Mouse (Mus musculus) MEL (cell line): ENCODE results near the gene Slc13a1. TPM values are rescaled to one million over a fixed set of nuclear protein-coding genes. Genes with fewer than 3 reads are reported as not detected.

Experiments used
- DNase-seq: peaks from one replicate; pipeline ENCODE4 v3.0.0; 2011; ENCODE audit warnings: low read depth, low spot score
- H3K27ac ChIP-seq: 2 replicates; pipeline ENCODE4 v1.5.1; 2012; ENCODE audit warnings: low read depth, mild to moderate bottlenecking, control low read depth, low read length, moderate library complexity; ENCODE audit not compliant: control insufficient read depth
- H3K27me3 ChIP-seq, 2 experiments: fragments of 150-350 bp in 1 of 2; sonication (generic) in 1 of 2; 2 replicates each; pipeline ENCODE4 v1.6.1; 2012; ENCODE audit warnings: low read length in 2 of 2, mild to moderate bottlenecking in 2 of 2, improper control_type of control experiment in 1 of 2, moderate library complexity in 1 of 2; ENCODE audit not compliant: insufficient read depth in 2 of 2, control insufficient read depth in 1 of 2
- H3K36me3 ChIP-seq, 2 experiments: 2 replicates each; pipeline ENCODE4 v1.6.1; 2012 to 2014; ENCODE audit warnings: low read length in 2 of 2, improper control_type of control experiment in 1 of 2, inconsistent platforms in 1 of 2, mild to moderate bottlenecking in 1 of 2; ENCODE audit not compliant: insufficient read depth in 2 of 2, control insufficient read depth in 1 of 2
- H3K4me1 ChIP-seq, 2 experiments: fragments of 150-350 bp in 1 of 2; sonication (generic) in 1 of 2; 2 replicates each; pipeline ENCODE4 v1.6.1; 2012; ENCODE audit warnings: low read length in 2 of 2, improper control_type of control experiment in 1 of 2, mild to moderate bottlenecking in 1 of 2; ENCODE audit not compliant: insufficient read depth in 2 of 2, control insufficient read depth in 1 of 2
- H3K4me3 ChIP-seq, 2 experiments: fragments of 150-350 bp in 1 of 2; sonication (generic) in 1 of 2; 2 replicates each; pipeline ENCODE4 v1.5.1; 2012; ENCODE audit warnings: low read depth in 2 of 2, low read length in 2 of 2, mild to moderate bottlenecking in 2 of 2, moderate library complexity in 2 of 2, control low read depth in 1 of 2, improper control_type of control experiment in 1 of 2; ENCODE audit not compliant: control insufficient read depth in 1 of 2, insufficient read depth in 1 of 2
- H3K79me2 ChIP-seq: 2 replicates; pipeline ENCODE4 v1.6.1; 2012; ENCODE audit warnings: mild to moderate bottlenecking, low read length, moderate library complexity; ENCODE audit not compliant: control insufficient read depth, poor library complexity, insufficient read depth
- H3K9ac ChIP-seq: 2 replicates; pipeline ENCODE4 v1.6.1; 2012; ENCODE audit warnings: low read depth, mild to moderate bottlenecking, control low read depth, low read length, moderate library complexity; ENCODE audit not compliant: control insufficient read depth, poor library complexity, severe bottlenecking
- H3K9me3 ChIP-seq: fragments of 150-350 bp; sonication (generic); replicated peaks from 2 replicates; pipeline ENCODE4 v1.6.1; 2012; ENCODE audit warnings: mild to moderate bottlenecking, low read length, improper control_type of control experiment, moderate library complexity; ENCODE audit not compliant: insufficient read depth
- CHD2 ChIP-seq: IDR thresholded peaks from 2 replicates; pipeline ENCODE4 v1.6.1; 2011; ENCODE audit warnings: low read length, improper control_type of control experiment
- E2F4 ChIP-seq: IDR thresholded peaks from 2 replicates; pipeline ENCODE4 v1.6.1; 2011; ENCODE audit warnings: low read depth, low read length, improper control_type of control experiment, borderline replicate concordance
- HCFC1 ChIP-seq: IDR thresholded peaks from 2 replicates; pipeline ENCODE4 v1.6.1; 2012; ENCODE audit warnings: low read depth, mild to moderate bottlenecking, inconsistent platforms, low read length, improper control_type of control experiment, moderate library complexity
- JUND ChIP-seq: IDR thresholded peaks from 2 replicates; pipeline ENCODE4 v1.6.1; 2011; ENCODE audit warnings: low read depth, mild to moderate bottlenecking, improper control_type of control experiment, low read length
- KAT2A ChIP-seq: conservative IDR thresholded peaks from 2 replicates; pipeline ENCODE4 v1.6.1; 2012; ENCODE audit warnings: low read depth, low read length, improper control_type of control experiment, inconsistent platforms
- MAFK ChIP-seq: IDR thresholded peaks from 2 replicates; pipeline ENCODE4 v1.6.1; 2011; ENCODE audit warnings: low read depth, mild to moderate bottlenecking, low read length, improper control_type of control experiment, borderline replicate concordance
- MAX ChIP-seq: IDR thresholded peaks from 2 replicates; pipeline ENCODE4 v1.6.1; 2011; ENCODE audit warnings: low read length, improper control_type of control experiment
- MAZ ChIP-seq: IDR thresholded peaks from 2 replicates; pipeline ENCODE4 v1.6.1; 2012; ENCODE audit warnings: low read depth, mild to moderate bottlenecking, inconsistent platforms, low read length, improper control_type of control experiment
- MEF2A ChIP-seq: IDR thresholded peaks from 2 replicates; pipeline ENCODE4 v1.6.1; 2014; ENCODE audit warnings: low read depth, mild to moderate bottlenecking, inconsistent platforms, low read length, improper control_type of control experiment; ENCODE audit not compliant: poor library complexity, insufficient replicate concordance, severe bottlenecking; ENCODE audit errors: extremely low read depth
- MXI1 ChIP-seq: IDR thresholded peaks from 2 replicates; pipeline ENCODE4 v1.6.1; 2011; ENCODE audit warnings: mild to moderate bottlenecking, low read depth, low read length, improper control_type of control experiment
- MYC ChIP-seq: IDR thresholded peaks from 2 replicates; pipeline ENCODE4 v1.6.1; 2011; ENCODE audit warnings: low read depth, mild to moderate bottlenecking, low read length, improper control_type of control experiment, moderate library complexity
- NELFE ChIP-seq: IDR thresholded peaks from 2 replicates; pipeline ENCODE4 v1.6.1; 2011; ENCODE audit warnings: low read depth, low read length, improper control_type of control experiment
- NRF1 ChIP-seq: IDR thresholded peaks from 2 replicates; pipeline ENCODE4 v1.6.1; 2014; ENCODE audit warnings: low read depth, mild to moderate bottlenecking, inconsistent platforms, low read length, improper control_type of control experiment, moderate library complexity; ENCODE audit not compliant: poor library complexity, insufficient read depth, severe bottlenecking
- POLR2A ChIP-seq, 2 experiments: IDR thresholded peaks; 2 replicates each; pipeline ENCODE4 v1.6.1; 2011 to 2012; ENCODE audit warnings: low read length in 2 of 2, mild to moderate bottlenecking in 2 of 2, control low read depth in 1 of 2, improper control_type of control experiment in 1 of 2, low read depth in 1 of 2, moderate library complexity in 1 of 2; ENCODE audit not compliant: control insufficient read depth in 1 of 2, insufficient read depth in 1 of 2, poor library complexity in 1 of 2
- POLR2AphosphoS2 ChIP-seq: IDR thresholded peaks from 2 replicates; pipeline ENCODE4 v1.6.1; 2011; ENCODE audit warnings: low read length, improper control_type of control experiment
- RAD21 ChIP-seq: IDR thresholded peaks from 2 replicates; pipeline ENCODE4 v1.6.1; 2011; ENCODE audit warnings: mild to moderate bottlenecking, low read depth, low read length, improper control_type of control experiment
- RCOR1 ChIP-seq: IDR thresholded peaks from 2 replicates; pipeline ENCODE4 v1.6.1; 2012; ENCODE audit warnings: low read depth, mild to moderate bottlenecking, inconsistent platforms, low read length, improper control_type of control experiment
- SIN3A ChIP-seq: IDR thresholded peaks from 2 replicates; pipeline ENCODE4 v1.6.1; 2012; ENCODE audit warnings: low read length, improper control_type of control experiment, inconsistent platforms
- TAL1 ChIP-seq: IDR thresholded peaks from 2 replicates; pipeline ENCODE4 v1.6.1; 2012; ENCODE audit warnings: mild to moderate bottlenecking, inconsistent platforms, low read length, moderate library complexity, mixed read lengths
- TCF12 ChIP-seq: IDR thresholded peaks from 2 replicates; pipeline ENCODE4 v1.6.1; 2014; ENCODE audit warnings: low read depth, mild to moderate bottlenecking, inconsistent platforms, low read length, improper control_type of control experiment, moderate library complexity
- UBTF ChIP-seq: IDR thresholded peaks from 2 replicates; pipeline ENCODE4 v1.6.1; 2012; ENCODE audit warnings: low read depth, mild to moderate bottlenecking, inconsistent platforms, low read length, improper control_type of control experiment, moderate library complexity, borderline replicate concordance; ENCODE audit not compliant: insufficient read depth
- USF1 ChIP-seq: IDR thresholded peaks from 2 replicates; pipeline ENCODE4 v1.6.1; 2014; ENCODE audit warnings: low read depth, mild to moderate bottlenecking, inconsistent platforms, low read length, improper control_type of control experiment, moderate library complexity
- USF2 ChIP-seq, 2 experiments: IDR thresholded peaks; 2 replicates each; pipeline ENCODE4 v1.6.1; 2011 to 2012; ENCODE audit warnings: improper control_type of control experiment in 2 of 2, low read length in 2 of 2, borderline replicate concordance in 1 of 2, inconsistent platforms in 1 of 2, low read depth in 1 of 2, mild to moderate bottlenecking in 1 of 2; ENCODE audit not compliant: insufficient read depth in 1 of 2
- ZC3H11A ChIP-seq: IDR thresholded peaks from 2 replicates; pipeline ENCODE4 v1.6.1; 2012; ENCODE audit warnings: low read depth, mild to moderate bottlenecking, inconsistent platforms, low read length, improper control_type of control experiment
- ZMIZ1 ChIP-seq: IDR thresholded peaks from 2 replicates; pipeline ENCODE4 v1.6.1; 2012; ENCODE audit warnings: low read depth, mild to moderate bottlenecking, inconsistent platforms, low read length, improper control_type of control experiment, moderate library complexity
- ZNF384 ChIP-seq: IDR thresholded peaks from 2 replicates; pipeline ENCODE4 v1.6.1; 2012; ENCODE audit warnings: low read depth, mild to moderate bottlenecking, inconsistent platforms, low read length, improper control_type of control experiment
- polyA plus RNA-seq, 2 experiments: library from polyadenylated mRNA; stranded (reverse) in 1 of 2; unstranded in 1 of 2; fragments of >175 nt in 1 of 2; fragments of >200 nt in 1 of 2; gene quantifications; 2 replicates each; pipeline versions ENCODE4 v1.2.1 to v1.2.4; 2012; ENCODE audit warnings: low replicate concordance in 2 of 2, low read depth in 1 of 2; ENCODE audit not compliant: insufficient read length in 2 of 2, insufficient read depth in 1 of 2, missing spikeins in 1 of 2
- total RNA-seq: library from RNA; depleted of rRNA; stranded (reverse); fragments of 300-350 nt; gene quantifications from 2 replicates; pipeline ENCODE4 v1.2.3, GENCODE M21; 2012

The Slc13a1 gene
- total and polyA plus RNA-seq, 3 experiments = not detected

GRCm38 (mm10) chr6:24108471-24108870, 59.4 kb downstream of the Slc13a1 start:
- H3K79me2 ChIP-seq = no peaks in the 10 kb centered on the region
- no peaks in the 10 kb centered on the region for H3K9me3 ChIP-seq
- no peak overlapping the region for H3K27ac ChIP-seq
- no peaks in the 10 kb centered on the region for H3K27me3 ChIP-seq
- TF ChIP-seq MXI1 (no peak), USF2 (IDR thresholded peaks at IDR 0.05; ENCODE audit: borderline replicate concordance in 1 of 2, insufficient read depth in 1 of 2, low read depth in 1 of 2, low read length in 2 of 2) (no peak), RCOR1 (no peak), HCFC1 (no peak), NRF1 (no peak), ZNF384 (no peak), MAX (no peak), E2F4 (no peak), POLR2AphosphoS2 (no peak), MEF2A (no peak), JUND (no peak), NELFE (no peak)
- no peaks in the 10 kb centered on the region for H3K36me3 ChIP-seq
- DNase-seq = no peak
- H3K4me3 ChIP-seq = no peak overlapping the region
- H3K4me1 ChIP-seq = no peaks in the 10 kb centered on the region
- no peak overlapping the region for H3K9ac ChIP-seq

DNA sequence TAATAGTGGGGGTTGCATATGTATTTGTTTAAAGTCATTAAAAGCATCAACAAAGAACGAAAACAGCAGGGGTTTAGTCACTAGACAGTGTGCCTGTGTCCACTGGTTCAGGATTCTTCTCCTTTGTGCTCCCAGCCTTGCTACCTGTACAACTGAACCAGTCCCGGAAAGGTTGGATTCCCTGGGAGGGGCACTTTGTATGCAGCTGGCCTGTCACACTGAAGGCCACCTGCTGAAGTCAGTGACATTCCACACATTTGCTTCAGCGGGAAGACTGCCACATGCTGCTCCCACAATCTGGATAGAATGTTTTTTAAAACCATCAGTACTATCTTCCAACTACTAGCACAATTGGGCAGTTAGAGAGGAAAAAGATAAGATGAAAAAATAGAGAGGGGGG, 61.7 kb downstream of the Slc13a1 start:
- no peak overlapping the region for H3K27ac ChIP-seq
- H3K27me3 ChIP-seq = no peaks in the 10 kb centered on the region
- H3K79me2 ChIP-seq = no peaks in the 10 kb centered on the region
- H3K36me3 ChIP-seq = no peaks in the 10 kb centered on the region
- H3K9ac ChIP-seq = no peak overlapping the region
- H3K4me1 ChIP-seq = no peaks in the 10 kb centered on the region
- TF ChIP-seq NRF1 (no peak), SIN3A (no peak), ZC3H11A (no peak), E2F4 (no peak), MAX (no peak), MAZ (no peak), RAD21 (no peak), MXI1 (no peak), KAT2A (no peak), CHD2 (no peak), USF1 (no peak), POLR2A (IDR thresholded peaks at IDR 0.05; ENCODE audit: control insufficient read depth in 1 of 2, insufficient read depth in 1 of 2, low read depth in 1 of 2, low read length in 2 of 2, poor library complexity in 1 of 2) (no peak), MYC (no peak), MAFK (no peak), ZMIZ1 (no peak), UBTF (no peak), TAL1 (no peak), TCF12 (no peak), POLR2AphosphoS2 (no peak)
- H3K4me3 ChIP-seq = no peak overlapping the region
- DNase-seq = no peak
- H3K9me3 ChIP-seq = no peaks in the 10 kb centered on the region
